Mouse (Mus musculus): ENCODE data around the gene Enox2. TPM values are rescaled to one million over a fixed set of nuclear protein-coding genes. Genes with fewer than 3 reads are reported as not detected.

Gene Enox2
- total RNA-seq (2023): 12.4 TPM

GRCm38 (mm10) chrX:49287700-49288563, at the start of gene Enox2:
Gene Enox2, minus strand, starts transcription at chrX:49288259.

Other genes with a start within 250 kb of the Enox2 start
- not detected for gene Arhgap36, start 175.7 kb upstream of the Enox2 start, total RNA-seq (2023)

All from CD8-positive naive resting alpha-beta T cell, adult 57 days (primary cell).